Mouse (Mus musculus) liver, embryonic 14.5 days (tissue): ENCODE results near the gene Fam135a. TPM values are rescaled to one million over a fixed set of nuclear protein-coding genes. Genes with fewer than 3 reads are reported as not detected.

ENCODE experiments used
- ATAC-seq: fragments of 200-750 bp; cut with Nextera tagmentation; 2 replicates; pipeline ENCODE4 v1.8.0; 2017; ENCODE audit warnings: moderate number of reproducible peaks, mild to moderate bottlenecking, moderate library complexity; ENCODE audit not compliant: insufficient read depth
- DNase-seq, 3 experiments: peaks; one replicate each; pipeline ENCODE4 v3.0.0-alpha.2; 2012 to 2013; ENCODE audit warnings: low read depth in 3 of 3, low spot score in 3 of 3
- H3K27ac ChIP-seq: fragments of 300-500 bp; sonication (generic); 2 replicates; pipeline ENCODE4 v1.5.1; 2014; ENCODE audit warnings: moderate library complexity, mild to moderate bottlenecking, control low read depth, inconsistent platforms
- H3K27me3 ChIP-seq: fragments of 300-500 bp; sonication (generic); 2 replicates; pipeline ENCODE4 v1.6.1; 2014; ENCODE audit warnings: mild to moderate bottlenecking, low read length, moderate library complexity; ENCODE audit not compliant: control insufficient read depth, insufficient read depth
- H3K36me3 ChIP-seq: fragments of 300-500 bp; sonication (generic); replicated peaks from 2 replicates; pipeline ENCODE4 v1.6.1; 2014; ENCODE audit warnings: low read depth; ENCODE audit not compliant: control insufficient read depth, insufficient read depth
- H3K4me1 ChIP-seq, 2 experiments: fragments of 200-500 bp in 1 of 2; fragments of 300-500 bp in 1 of 2; sonication (generic) in 1 of 2; replicated peaks; 2 replicates each; pipeline ENCODE4 v1.6.1; 2012 to 2014; ENCODE audit warnings: antibody characterized with exemption in 1 of 2, inconsistent platforms in 1 of 2, low read length in 1 of 2; ENCODE audit not compliant: control insufficient read depth in 2 of 2, insufficient read depth in 2 of 2
- H3K4me2 ChIP-seq: fragments of 300-500 bp; sonication (generic); 2 replicates; pipeline ENCODE4 v1.6.1; 2014; ENCODE audit warnings: low read depth, mild to moderate bottlenecking, control low read depth, moderate library complexity
- H3K4me3 ChIP-seq, 2 experiments: fragments of 200-500 bp in 1 of 2; fragments of 300-500 bp in 1 of 2; sonication (generic) in 1 of 2; 2 replicates each; pipeline ENCODE4 v1.5.1; 2012 to 2014; ENCODE audit warnings: low read depth in 2 of 2, low read length in 2 of 2, mild to moderate bottlenecking in 2 of 2, control low read depth in 1 of 2, inconsistent platforms in 1 of 2, moderate library complexity in 1 of 2; ENCODE audit not compliant: insufficient read depth in 1 of 2
- H3K9ac ChIP-seq: fragments of 300-500 bp; sonication (generic); replicated peaks from 2 replicates; pipeline ENCODE4 v1.6.1; 2014; ENCODE audit warnings: mild to moderate bottlenecking, control low read depth, moderate library complexity
- H3K9me3 ChIP-seq: fragments of 300-500 bp; sonication (generic); 2 replicates; pipeline ENCODE4 v1.6.1; 2016; ENCODE audit warnings: low read length, mixed read lengths; ENCODE audit not compliant: control insufficient read depth
- CTCF ChIP-seq: IDR thresholded peaks from 2 replicates; pipeline ENCODE4 v1.5.1; 2016; ENCODE audit warnings: antibody characterized with exemption, low read depth, control low read depth
- EP300 ChIP-seq: IDR thresholded peaks from 2 replicates; pipeline ENCODE4 v1.6.1; 2016; ENCODE audit warnings: antibody characterized with exemption, low read depth
- WGBS: fragments of 180-500 bp; shearing (Covaris S2); extraction: QIAGEN DNeasy Blood & Tissue Kit; methylation state at CpG from one replicate; pipeline ENCODE4 v1.1.7; 2014; ENCODE audit not compliant: insufficient replicate concordance; 5-methylcytosine and 5-hydroxymethylcytosine counted together
- polyA plus RNA-seq, 2 experiments: library from polyadenylated mRNA; depleted of rRNA in 1 of 2; stranded (reverse) in 1 of 2; unstranded in 1 of 2; fragments of >200 nt; fragmentation: Nextera tagmentation in 1 of 2; extraction: Ambion mirVana in 1 of 2; gene quantifications; 2 replicates each; pipeline versions ENCODE4 v1.2.1 to v1.2.3; 2012 to 2014

Gene Fam135a
- polyA plus RNA-seq, 2 experiments = 3.3 to 5.1 TPM

DNA sequence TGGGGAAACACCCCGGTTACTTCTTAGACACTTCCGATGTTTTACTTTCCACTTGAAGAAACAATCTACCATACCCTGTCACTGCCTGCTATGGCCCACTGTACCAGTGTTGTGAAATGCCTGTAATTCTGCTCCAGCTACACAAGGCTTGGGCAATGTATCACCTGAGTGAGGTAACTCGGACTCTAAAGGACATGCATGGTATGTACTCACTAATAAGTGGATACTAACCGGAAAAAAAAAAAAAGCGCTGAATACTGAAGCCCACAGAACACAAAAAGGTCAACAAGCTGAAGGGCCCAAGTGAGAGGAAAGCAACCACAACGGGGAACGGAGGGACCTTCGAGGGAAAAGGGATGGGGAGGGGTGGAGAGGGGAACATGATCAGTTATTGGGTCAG lies 92.5 kb downstream of the Fam135a start:
- Histone ChIP-seq H3K36me3 (no peaks in the 10 kb centered on the region), H3K27me3 (no peaks in the 10 kb centered on the region), H3K4me3 (no peak overlapping the region), H3K4me2 (no peak overlapping the region), H3K9ac (no peak overlapping the region), H3K9me3 (no peaks in the 10 kb centered on the region), H3K4me1 (peaks cover 0 to 4% of the 10 kb centered on the region in 2 experiments; a peak in 2 of 4 replicates), H3K27ac (no peak overlapping the region)
- no peak for ATAC-seq
- 74% methylated on average over 8 of the region's 8 CpGs for WGBS
- TF ChIP-seq EP300 (no peak), CTCF (no peak)
- DNase-seq = no peak

DNA sequence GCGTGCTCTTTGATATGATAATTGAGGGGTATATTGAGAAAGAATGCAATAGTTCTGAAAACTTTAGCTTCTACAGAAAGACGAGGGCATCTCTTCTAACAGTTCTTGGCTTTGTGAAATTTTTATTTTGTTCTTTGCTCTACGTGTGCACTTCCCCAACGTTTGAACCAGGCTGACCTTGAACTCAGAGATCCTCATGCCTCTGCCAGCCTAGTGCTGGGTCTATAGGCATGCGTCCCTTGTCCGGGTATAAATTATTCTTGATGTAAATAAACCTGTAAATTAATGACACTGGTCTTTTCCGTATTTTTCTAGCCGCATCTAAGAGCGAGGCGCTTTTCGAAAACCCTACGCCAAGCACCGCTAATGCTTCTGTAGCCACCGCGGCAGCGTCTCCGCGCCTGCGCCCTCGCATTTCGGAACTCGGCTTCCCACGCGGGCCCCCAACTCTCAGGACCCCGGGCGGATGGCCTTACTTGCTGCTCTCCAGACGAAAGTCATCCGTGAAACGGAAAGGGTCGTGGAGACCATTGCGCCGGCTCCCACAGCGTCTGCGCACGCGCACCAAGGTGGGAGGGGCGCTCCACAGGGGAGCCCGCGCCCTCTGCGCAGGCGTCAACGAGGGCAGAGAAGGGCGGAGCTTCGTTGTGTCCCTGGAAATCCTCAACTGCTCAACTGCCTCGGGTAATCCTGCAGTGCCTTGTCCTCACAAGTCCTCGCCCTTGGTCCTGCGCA lies 94.9 kb downstream of the Fam135a start, which contains the start of gene Sdhaf4:
Gene Sdhaf4, minus strand, starts transcription at position 587 of the 735 bp plus-strand sequence.
- WGBS = under 1% methylated on average over 47 of the region's 47 CpGs
- H3K4me1 ChIP-seq = peaks cover 0 to 4% of the 10 kb centered on the region in 2 experiments; a peak in 2 of 4 replicates
- DNase-seq (peak; percentile 72 to 82 (median 78)), ATAC-seq (peak; percentile 95)
- H3K9ac ChIP-seq = peak within 1 kb of the TSS; percentile 83
- H3K27ac ChIP-seq = peak within 1 kb of the TSS; percentile 49
- no peaks in the 10 kb centered on the region for H3K9me3 ChIP-seq
- peak within 1 kb of the TSS; percentile 85 to 99 for H3K4me3 ChIP-seq
- TF ChIP-seq EP300 (no peak), CTCF (peak; percentile 12; the same call in 1 of the 2 replicates)
- peak within 1 kb of the TSS; percentile 78 for H3K4me2 ChIP-seq
- H3K36me3 ChIP-seq = no peaks in the 10 kb centered on the region
- no peaks in the 10 kb centered on the region for H3K27me3 ChIP-seq

DNA sequence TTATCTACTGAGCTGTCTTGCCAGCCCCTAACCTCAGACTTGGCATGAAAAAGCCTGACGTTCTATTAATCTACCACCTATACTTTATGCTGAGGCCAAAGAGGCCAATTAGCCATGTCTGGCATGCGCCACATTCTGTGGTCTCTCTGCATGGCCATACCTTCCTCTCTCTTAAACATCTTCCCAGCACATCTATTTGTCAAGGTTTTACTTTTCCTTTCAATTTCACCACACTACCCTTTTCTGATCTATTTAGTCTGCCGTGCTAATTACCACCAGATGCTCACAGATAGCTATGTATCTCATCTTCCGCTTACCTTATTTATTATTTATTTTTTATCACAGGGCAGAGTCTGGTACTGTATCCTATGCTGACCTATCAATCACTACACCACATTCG lies 100.8 kb downstream of the Fam135a start:
- ATAC-seq = no peak
- Histone ChIP-seq H3K4me2 (no peak overlapping the region), H3K36me3 (no peaks in the 10 kb centered on the region), H3K4me3 (no peak overlapping the region), H3K9ac (no peak overlapping the region), H3K9me3 (no peaks in the 10 kb centered on the region), H3K27me3 (no peaks in the 10 kb centered on the region), H3K27ac (no peak overlapping the region), H3K4me1 (peaks cover 0 to 18% of the 10 kb centered on the region in 2 experiments; a peak in 3 of 4 replicates)
- TF ChIP-seq EP300 = no peak
- TF ChIP-seq CTCF = no peak
- WGBS = 73% methylated on average over 5 of the region's 5 CpGs
- DNase-seq = no peak

DNA sequence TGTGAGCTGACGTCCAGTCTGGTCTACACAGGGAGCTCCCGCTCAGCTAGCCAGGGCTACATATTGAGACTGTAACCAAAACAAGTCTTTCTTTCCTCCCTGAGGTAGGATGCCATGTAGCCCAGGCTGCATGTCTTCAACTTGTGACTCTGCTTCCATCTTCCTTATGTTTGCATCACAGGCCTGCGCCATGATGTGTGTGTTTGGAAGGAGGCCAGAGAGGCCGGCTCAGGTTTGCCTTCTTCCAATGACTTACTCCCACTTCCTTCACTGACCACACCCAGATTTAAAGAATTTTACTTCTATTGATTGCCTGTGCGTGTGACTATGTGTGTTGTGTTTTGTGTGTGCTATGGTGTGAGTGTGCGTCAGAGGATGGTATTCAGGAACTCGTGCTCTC lies 101.3 kb downstream of the Fam135a start:
- DNase-seq = no peak
- no peaks in the 10 kb centered on the region for H3K36me3 ChIP-seq
- H3K27me3 ChIP-seq = no peaks in the 10 kb centered on the region
- no peak for ATAC-seq
- H3K27ac ChIP-seq = no peak overlapping the region
- no peak overlapping the region for H3K9ac ChIP-seq
- no peak overlapping the region for H3K4me2 ChIP-seq
- no peaks in the 10 kb centered on the region for H3K9me3 ChIP-seq
- WGBS = 85% methylated on average over 7 of the region's 7 CpGs
- no peak overlapping the region for H3K4me3 ChIP-seq
- TF ChIP-seq EP300 (no peak), CTCF (no peak)
- H3K4me1 ChIP-seq = peaks cover 0 to 17% of the 10 kb centered on the region in 2 experiments; a peak in 3 of 4 replicates

- Histone ChIP-seq H3K4me3 (no peak overlapping the region), H3K9ac (no peak overlapping the region), H3K27me3 (no peaks in the 10 kb centered on the region), H3K36me3 (no peaks in the 10 kb centered on the region), H3K4me2 (no peak overlapping the region), H3K9me3 (no peaks in the 10 kb centered on the region), H3K4me1 (peaks cover 0 to 17% of the 10 kb centered on the region in 2 experiments; a peak in 3 of 4 replicates), H3K27ac (no peak overlapping the region)
- DNase-seq (no peak), ATAC-seq (peak; percentile 72)
- 28% methylated on average over 7 of the region's 7 CpGs for WGBS
- TF ChIP-seq EP300 = no peak
- no peak for TF ChIP-seq CTCF
Observed at GRCm38 (mm10) chr1:23998120-23998810, 101.9 kb downstream of the Fam135a start.
